Mouse (Mus musculus): ENCODE data around the gene Pebp1.

The Pebp1 gene

DNA sequence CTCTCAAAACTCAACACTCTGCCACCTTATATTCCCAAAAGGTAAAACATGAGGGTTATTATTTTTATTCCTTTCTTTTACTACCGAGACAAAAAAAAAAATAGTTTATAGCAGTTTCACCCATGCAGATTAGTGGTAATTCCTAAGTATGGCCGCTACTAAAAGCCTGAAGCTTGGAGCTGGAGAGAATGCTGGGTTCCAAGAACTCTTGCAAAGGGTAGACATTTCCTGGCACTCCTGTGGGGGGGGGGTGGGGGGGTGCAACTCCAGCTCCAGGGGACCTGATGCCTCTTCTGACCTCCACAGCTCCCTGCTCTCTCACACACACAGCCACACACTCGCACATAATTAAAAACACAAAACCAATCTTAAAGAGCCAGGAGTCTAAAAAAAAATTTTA, 1.1 kb downstream of the Pebp1 start:
- no peak for DNase-seq (ENCODE audit: low read depth, low spot score)

DNA sequence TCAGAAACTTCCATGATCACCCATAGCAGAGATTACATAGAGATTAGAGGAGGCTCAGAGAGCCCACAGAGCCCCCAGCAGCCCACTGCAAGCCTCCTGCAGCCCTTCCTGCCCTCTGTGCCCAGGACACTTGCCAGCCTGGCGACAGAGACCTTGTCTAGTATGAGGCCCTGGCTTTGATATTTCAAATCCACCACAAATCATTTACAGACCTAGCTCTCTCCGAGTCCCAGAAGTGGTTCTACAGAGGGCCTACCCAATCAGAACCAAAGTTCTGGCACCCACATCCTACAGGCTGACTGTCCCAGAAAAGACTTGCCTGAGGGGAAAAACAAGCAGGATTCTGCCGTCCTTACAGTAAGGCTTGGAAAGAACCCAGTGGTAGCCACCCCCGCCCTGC, 2.2 kb downstream of the Pebp1 start:
- DNase-seq (ENCODE audit: low read depth, low spot score) = no peak

DNA sequence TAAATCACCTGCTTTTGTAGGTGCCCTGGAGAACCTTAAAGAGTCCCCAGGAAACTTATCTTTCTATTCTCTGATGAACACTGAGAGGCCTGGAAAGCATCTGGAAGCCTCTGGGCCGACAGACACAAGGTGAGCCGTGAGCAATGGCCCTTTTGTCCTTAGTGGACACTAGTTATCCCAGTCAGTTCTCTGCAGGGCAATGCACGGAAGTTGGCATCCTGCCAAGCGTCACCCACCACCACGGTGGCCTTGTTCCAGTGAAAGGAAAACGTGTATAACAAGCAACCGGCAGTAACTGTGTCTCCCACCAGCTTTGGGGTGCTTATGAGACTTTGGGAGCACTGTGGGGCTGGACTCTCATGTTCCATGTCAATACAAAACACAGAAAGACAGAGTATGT, 2.7 kb downstream of the Pebp1 start:
- DNase-seq (ENCODE audit: low read depth, low spot score) = no peak

GRCm38 (mm10) chr5:117284029-117284428, 3.4 kb downstream of the Pebp1 start:
- no peak for DNase-seq (ENCODE audit: low read depth, low spot score)

- DNase-seq (ENCODE audit: low read depth, low spot score) = no peak
Observed at GRCm38 (mm10) chr5:117282360-117282759, 5.1 kb downstream of the Pebp1 start.

DNA sequence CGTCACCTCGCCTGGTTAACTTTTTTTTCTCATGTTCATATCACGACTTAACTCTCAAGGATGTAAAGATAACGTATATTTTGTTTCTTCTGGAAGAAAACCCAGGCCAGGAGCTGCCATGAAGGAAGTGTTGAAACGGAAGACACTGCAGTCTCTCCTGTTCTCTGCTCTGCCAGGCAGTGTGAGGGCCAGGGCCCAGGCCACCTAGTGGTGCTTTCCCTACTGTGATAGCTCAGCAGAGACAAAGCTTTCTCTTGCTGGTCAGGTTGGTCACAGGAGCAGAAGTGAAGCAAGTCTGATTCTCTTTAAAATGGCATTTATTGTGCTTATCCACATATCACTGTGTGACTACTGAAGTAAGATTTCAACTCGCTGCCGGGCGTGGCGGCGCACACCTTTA, 5.9 kb downstream of the Pebp1 start:
- no peak for DNase-seq (ENCODE audit: low read depth, low spot score)

DNA sequence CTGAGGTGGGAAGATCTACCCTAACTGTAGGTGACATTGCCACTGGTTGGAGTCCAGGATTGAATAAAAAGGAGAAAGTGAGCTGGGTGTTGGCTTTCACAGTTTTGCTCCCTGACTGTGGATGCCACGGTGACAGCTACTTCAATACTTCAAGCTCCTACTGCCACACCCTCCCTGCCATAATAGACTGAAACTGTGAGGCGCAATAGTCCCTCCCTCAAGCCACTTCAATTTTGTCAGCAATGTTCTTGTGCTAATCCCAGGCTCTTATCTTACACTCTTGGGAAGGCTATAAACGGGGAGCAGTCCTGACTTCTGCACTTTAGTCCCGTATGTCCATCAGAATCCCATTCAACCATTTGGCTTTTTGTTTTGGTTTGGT, 7.8 kb downstream of the Pebp1 start:
- DNase-seq (ENCODE audit: low read depth, low spot score) = no peak

DNA sequence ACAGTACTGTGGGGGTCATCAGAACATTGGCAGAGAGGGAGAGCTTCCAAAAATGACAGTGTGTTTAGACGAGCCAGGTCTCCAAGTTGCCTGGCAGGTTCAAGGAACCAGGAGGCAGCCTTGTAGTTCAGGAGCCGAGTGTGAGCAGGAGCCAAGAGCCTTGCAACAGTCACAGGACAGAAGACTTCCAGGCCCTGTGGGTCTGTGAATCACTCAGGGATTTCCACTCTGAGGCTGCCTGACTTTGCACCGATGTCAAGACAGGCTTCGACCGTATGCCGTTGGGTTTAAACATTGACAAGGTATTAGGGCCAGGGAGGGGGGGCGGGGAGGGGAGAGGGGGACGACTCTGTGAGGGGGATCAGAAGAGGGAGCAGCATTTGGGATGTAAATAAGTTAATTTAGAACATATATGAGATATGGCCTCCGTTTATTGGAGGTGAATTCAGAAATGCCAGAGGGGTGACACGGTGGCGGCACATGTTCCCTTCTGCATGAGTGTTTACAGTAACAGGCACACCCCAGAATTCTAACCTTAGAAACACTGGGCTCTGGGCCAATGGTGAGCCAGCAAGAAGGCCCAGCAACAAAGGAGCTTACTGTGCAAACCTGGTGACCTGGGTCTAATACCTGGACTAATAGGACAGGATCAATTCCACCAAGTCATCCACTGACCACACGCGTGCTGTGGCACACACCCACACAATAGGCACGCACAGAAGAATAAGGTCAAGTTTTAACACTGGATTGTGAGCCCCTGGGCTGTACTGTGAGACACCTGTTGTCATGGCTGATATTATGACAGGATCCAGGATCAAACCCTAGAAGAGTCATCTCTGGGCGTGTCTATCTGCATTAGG, 8.4 kb downstream of the Pebp1 start:
- no peak for DNase-seq (ENCODE audit: low read depth, low spot score)

- DNase-seq (ENCODE audit: low read depth, low spot score) = no peak
Observed at GRCm38 (mm10) chr5:117277784-117278183, 9.6 kb downstream of the Pebp1 start.

DNA sequence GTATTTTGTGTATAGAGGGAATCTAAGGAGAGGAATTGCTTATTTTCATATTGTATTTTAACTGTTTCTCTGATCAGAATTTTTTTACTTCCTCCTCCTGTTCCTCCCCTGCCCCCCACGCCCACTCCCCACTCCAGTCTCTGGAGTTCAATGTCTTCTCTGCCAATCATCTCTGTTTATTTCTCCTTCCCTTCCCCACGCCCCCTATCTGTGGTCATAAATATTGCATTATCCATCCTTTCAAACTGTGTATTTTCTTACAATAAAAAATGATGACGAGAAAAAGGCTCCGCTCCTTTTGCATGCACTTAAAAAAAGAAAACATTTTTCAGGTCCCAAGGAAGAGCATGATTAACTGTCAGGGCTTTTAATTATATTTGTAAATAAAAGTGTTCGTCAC, 12.6 kb downstream of the Pebp1 start:
- DNase-seq (ENCODE audit: low read depth, low spot score) = no peak

DNA sequence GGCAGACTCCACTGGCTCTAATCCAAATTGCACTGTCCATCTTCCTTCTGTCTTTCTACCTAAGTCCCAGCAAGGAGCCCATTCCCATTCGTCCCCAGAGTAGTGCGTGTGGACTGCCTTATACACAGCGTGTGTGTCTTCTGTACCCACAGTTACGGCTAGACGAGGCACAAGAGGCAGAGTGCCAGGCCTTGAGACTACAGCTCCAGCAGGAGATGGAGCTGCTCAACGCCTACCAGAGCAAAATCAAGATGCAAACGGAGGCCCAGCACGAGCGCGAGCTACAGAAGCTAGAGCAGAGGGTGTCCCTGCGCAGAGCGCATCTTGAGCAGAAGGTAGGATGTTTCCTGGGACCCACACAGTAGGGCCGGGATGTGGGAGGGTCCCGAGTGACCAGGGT, 15.5 kb downstream of the Pebp1 start:
- DNase-seq (ENCODE audit: low read depth, low spot score) = no peak

- DNase-seq (ENCODE audit: low read depth, low spot score) = no peak
Observed at GRCm38 (mm10) chr5:117269395-117269794, 18.0 kb downstream of the Pebp1 start.

- no peak for DNase-seq (ENCODE audit: low read depth, low spot score)
Observed at GRCm38 (mm10) chr5:117268749-117269148, 18.7 kb downstream of the Pebp1 start.

DNA sequence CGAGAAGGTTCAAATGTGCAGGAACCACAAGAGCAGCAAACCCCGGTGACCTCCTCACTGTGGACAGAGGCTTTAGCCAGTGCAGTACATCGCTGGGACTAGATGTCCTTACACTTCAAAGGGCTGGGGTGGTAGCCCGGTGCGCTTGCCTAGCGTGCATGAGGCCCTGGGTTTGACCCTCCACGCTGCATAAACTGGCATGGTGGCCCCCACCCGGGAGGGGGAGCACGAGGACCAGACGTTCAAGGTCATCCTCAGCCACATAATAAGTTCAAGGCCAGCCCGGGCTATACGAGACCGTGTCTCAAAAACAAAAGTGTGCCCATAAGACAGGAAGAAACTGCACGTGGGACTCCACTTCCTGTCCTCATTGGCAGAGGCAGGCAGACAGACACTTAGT, 19.5 kb downstream of the Pebp1 start:
- no peak for DNase-seq (ENCODE audit: low read depth, low spot score)

- no peak for DNase-seq (ENCODE audit: low read depth, low spot score)
Observed at GRCm38 (mm10) chr5:117264701-117265100, 22.7 kb downstream of the Pebp1 start.

DNA sequence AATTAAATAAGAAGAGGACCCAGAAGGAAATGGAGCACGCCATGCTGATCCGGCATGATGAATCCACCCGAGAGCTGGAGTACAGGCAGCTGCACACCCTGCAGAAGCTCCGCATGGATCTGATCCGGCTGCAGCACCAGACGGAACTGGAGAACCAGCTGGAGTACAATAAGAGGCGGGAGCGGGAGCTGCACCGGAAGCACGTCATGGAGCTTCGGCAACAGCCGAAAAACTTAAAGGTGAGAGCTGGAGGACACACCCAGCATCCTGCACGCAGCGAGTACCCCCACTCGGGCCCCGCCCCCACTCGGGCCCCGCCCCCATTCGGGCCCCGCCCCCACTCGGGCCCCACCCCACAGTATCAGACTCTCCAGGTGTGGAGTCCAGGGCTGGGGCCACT, 23.9 kb downstream of the Pebp1 start:
- no peak for DNase-seq (ENCODE audit: low read depth, low spot score)

DNA sequence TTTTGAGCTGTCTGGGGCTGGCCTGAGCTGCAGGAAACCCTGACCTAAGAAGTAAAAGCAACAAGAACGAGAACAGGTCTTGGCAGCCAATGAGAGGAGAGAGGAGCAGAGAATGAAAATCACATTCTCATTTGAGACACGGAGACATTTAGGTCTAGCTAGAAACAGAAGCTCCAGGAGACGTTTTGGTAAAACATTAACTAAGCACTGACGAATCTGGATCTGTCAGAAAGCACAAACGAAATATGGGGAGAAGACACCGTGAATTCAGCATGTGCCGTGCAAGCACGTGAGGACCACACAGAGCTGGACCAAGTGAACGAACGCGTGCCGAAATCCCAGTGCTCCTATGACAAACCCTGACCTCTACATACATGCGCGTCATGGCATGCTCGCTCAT, 29.1 kb downstream of the Pebp1 start:
- no peak for DNase-seq (ENCODE audit: low read depth, low spot score)

GRCm38 (mm10) chr5:117251763-117252162, 35.7 kb downstream of the Pebp1 start:
- no peak for DNase-seq (ENCODE audit: low read depth, low spot score)

DNA sequence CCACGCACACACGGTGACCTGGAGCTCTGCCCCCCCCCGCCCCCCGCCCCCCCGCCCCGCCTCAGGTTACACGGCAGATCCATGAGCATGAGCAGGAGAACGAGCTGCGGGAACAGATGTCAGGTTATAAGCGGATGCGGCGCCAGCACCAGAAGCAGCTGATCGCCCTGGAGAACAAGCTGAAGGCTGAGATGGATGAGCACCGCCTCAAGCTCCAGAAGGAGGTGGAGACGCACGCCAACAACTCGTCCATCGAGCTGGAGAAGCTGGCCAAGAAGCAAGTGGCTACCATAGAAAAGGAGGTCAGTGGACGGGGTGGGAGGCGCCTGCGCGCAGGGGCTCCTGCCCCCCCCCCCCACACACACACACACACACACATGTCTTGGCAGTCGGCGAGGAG, 36.6 kb downstream of the Pebp1 start:
- DNase-seq (ENCODE audit: low read depth, low spot score) = no peak

DNA sequence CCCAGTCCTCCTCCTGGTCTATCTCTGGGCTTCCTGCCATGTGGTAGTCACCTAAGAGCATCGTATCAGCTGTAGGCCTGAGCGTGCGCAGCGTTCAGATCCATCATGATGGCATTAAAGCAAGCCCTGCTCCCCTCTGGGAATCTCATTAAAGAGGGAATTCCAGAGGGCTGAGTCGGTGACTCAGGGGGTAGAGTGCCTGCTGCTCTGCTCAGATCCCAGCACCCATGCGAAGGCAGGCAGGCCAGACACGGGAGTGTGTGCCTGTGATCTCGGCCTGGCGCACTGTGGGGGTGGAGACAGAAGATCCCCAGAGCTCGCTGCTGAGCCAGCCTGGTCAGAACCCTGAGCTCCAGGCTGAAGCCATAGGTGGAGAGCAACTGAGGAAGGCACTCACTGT, 39.1 kb downstream of the Pebp1 start:
- DNase-seq (ENCODE audit: low read depth, low spot score) = no peak

DNA sequence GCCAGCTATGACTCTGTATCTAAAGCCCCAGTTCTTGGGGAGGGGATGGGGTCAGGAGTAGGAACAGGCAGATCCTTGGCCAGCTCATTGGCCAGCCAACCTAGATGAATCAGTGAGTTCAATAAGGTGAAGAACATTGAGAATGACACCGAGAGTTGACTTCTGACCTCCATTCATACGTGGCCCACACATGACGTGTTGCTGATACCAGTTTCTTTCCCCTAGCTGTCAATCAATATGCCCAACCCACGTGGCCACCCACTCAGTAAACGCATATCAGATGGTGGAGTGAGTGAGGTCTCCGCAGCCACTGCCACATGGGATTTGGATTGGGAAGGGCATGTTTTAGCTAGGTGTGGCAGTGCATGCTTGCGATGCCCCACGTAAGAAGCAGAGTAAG, 42.3 kb downstream of the Pebp1 start:
- DNase-seq (ENCODE audit: low read depth, low spot score) = no peak

- DNase-seq (ENCODE audit: low read depth, low spot score) = no peak
Observed at GRCm38 (mm10) chr5:117242671-117243478, 44.5 kb downstream of the Pebp1 start.

GRCm38 (mm10) chr5:117241935-117242531, 45.4 kb downstream of the Pebp1 start:
- DNase-seq (ENCODE audit: low read depth, low spot score) = no peak

All from CD4-positive helper T cell, adult 2 months (primary cell).